Mouse (Mus musculus): Measurements from ENCODE around the gene Map1s.

GRCm38 (mm10) chr8:70903112-70903511, 2.6 kb upstream of the Map1s start:
- no peak for TF ChIP-seq CTCF (IDR thresholded peaks at IDR 0.05; ENCODE audit: borderline replicate concordance, extremely low read depth, insufficient read depth, insufficient read length)
- TF ChIP-seq POLR2A (IDR thresholded peaks at IDR 0.05; ENCODE audit: borderline replicate concordance, extremely low read depth, insufficient read depth, insufficient read length, poor library complexity, severe bottlenecking), result no peak
